Mouse (Mus musculus): ENCODE results near the gene Plekhh2. TPM values are rescaled to one million over a fixed set of nuclear protein-coding genes. Genes with fewer than 3 reads are reported as not detected.

The Plekhh2 gene
- total and polyA plus RNA-seq, 3 experiments = 0.04 TPM; not detected in 2

- H3K4me3 ChIP-seq (ENCODE audit: control insufficient read depth in 1 of 2, insufficient read depth in 1 of 2, low read depth in 2 of 2, low read length in 2 of 2) = no peak overlapping the region
- H3K27me3 ChIP-seq (ENCODE audit: control insufficient read depth in 1 of 2, insufficient read depth in 2 of 2, low read length in 2 of 2) = 0 out of 4 replicates have a peak, but pooled peaks cover 0 to 2% of the 10 kb centered on the region in 2 experiments
- no peak for DNase-seq (ENCODE audit: low read depth, low spot score)
- no peak for TF ChIP-seq NRF1 (IDR thresholded peaks at IDR 0.05; ENCODE audit: insufficient read depth, low read depth, low read length, poor library complexity, severe bottlenecking)
- TF ChIP-seq ZMIZ1 (IDR thresholded peaks at IDR 0.05; ENCODE audit: low read depth, low read length) = no peak
- no peak for TF ChIP-seq SIN3A (IDR thresholded peaks at IDR 0.05; ENCODE audit: low read length)
- TF ChIP-seq POLR2AphosphoS2 (IDR thresholded peaks at IDR 0.05; ENCODE audit: low read length) = no peak
- no peak for TF ChIP-seq CTCF (IDR thresholded peaks at IDR 0.05 in 2 of 3, conservative IDR thresholded peaks at IDR 0.05 in 1 of 3; ENCODE audit: control insufficient read depth in 1 of 3, insufficient read depth in 1 of 3, low read depth in 2 of 3, low read length in 3 of 3, poor library complexity in 1 of 3, severe bottlenecking in 1 of 3)
- TF ChIP-seq RAD21 (IDR thresholded peaks at IDR 0.05; ENCODE audit: low read depth, low read length) = no peak
- TF ChIP-seq USF1 (IDR thresholded peaks at IDR 0.05; ENCODE audit: low read depth, low read length) = no peak
- TF ChIP-seq SMC3 (IDR thresholded peaks at IDR 0.05; ENCODE audit: low read depth, low read length) = no peak
- TF ChIP-seq CHD2 (IDR thresholded peaks at IDR 0.05; ENCODE audit: low read length) = no peak
- TF ChIP-seq MYC (IDR thresholded peaks at IDR 0.05; ENCODE audit: low read depth, low read length) = no peak
- no peak for TF ChIP-seq TCF12 (IDR thresholded peaks at IDR 0.05; ENCODE audit: low read depth, low read length)
- TF ChIP-seq MAFK (IDR thresholded peaks at IDR 0.05; ENCODE audit: borderline replicate concordance, low read depth, low read length) = no peak
- no peak for TF ChIP-seq BHLHE40 (IDR thresholded peaks at IDR 0.05; ENCODE audit: borderline replicate concordance, low read depth, low read length)
- no peak for TF ChIP-seq ZKSCAN1 (IDR thresholded peaks at IDR 0.05; ENCODE audit: low read depth, low read length)
- no peaks in the 10 kb centered on the region for H3K79me2 ChIP-seq (ENCODE audit: control insufficient read depth, insufficient read depth, low read length, poor library complexity)
- H3K9ac ChIP-seq (ENCODE audit: control insufficient read depth, low read depth, low read length, poor library complexity, severe bottlenecking) = no peak overlapping the region
- no peaks in the 10 kb centered on the region for H3K36me3 ChIP-seq (ENCODE audit: control insufficient read depth in 1 of 2, insufficient read depth in 2 of 2, low read length in 2 of 2)
- H3K27ac ChIP-seq (ENCODE audit: control insufficient read depth, low read depth, low read length) = no peak overlapping the region
- no peaks in the 10 kb centered on the region for H3K4me1 ChIP-seq (ENCODE audit: control insufficient read depth in 1 of 2, insufficient read depth in 2 of 2, low read length in 2 of 2)
- no peaks in the 10 kb centered on the region for H3K9me3 ChIP-seq (replicated peaks; ENCODE audit: insufficient read depth, low read length)
Observed at GRCm38 (mm10) chr17:84571629-84572028, 59.9 kb downstream of the Plekhh2 start.

GRCm38 (mm10) chr17:84573305-84573704 is 61.6 kb downstream of the Plekhh2 start:
- TF ChIP-seq CTCF (IDR thresholded peaks at IDR 0.05 in 2 of 3, conservative IDR thresholded peaks at IDR 0.05 in 1 of 3; ENCODE audit: control insufficient read depth in 1 of 3, insufficient read depth in 1 of 3, low read depth in 2 of 3, low read length in 3 of 3, poor library complexity in 1 of 3, severe bottlenecking in 1 of 3) (no peak), USF2 (IDR thresholded peaks at IDR 0.05; ENCODE audit: borderline replicate concordance in 1 of 2, insufficient read depth in 1 of 2, low read depth in 1 of 2, low read length in 2 of 2) (no peak), NELFE (IDR thresholded peaks at IDR 0.05; ENCODE audit: low read depth, low read length) (no peak)
- H3K36me3 ChIP-seq (ENCODE audit: control insufficient read depth in 1 of 2, insufficient read depth in 2 of 2, low read length in 2 of 2) = no peaks in the 10 kb centered on the region
- H3K27ac ChIP-seq (ENCODE audit: control insufficient read depth, low read depth, low read length) = no peak overlapping the region
- DNase-seq (ENCODE audit: low read depth, low spot score) = no peak
- H3K4me1 ChIP-seq (ENCODE audit: control insufficient read depth in 1 of 2, insufficient read depth in 2 of 2, low read length in 2 of 2) = no peaks in the 10 kb centered on the region
- H3K79me2 ChIP-seq (ENCODE audit: control insufficient read depth, insufficient read depth, low read length, poor library complexity) = no peaks in the 10 kb centered on the region
- no peak overlapping the region for H3K4me3 ChIP-seq (ENCODE audit: control insufficient read depth in 1 of 2, insufficient read depth in 1 of 2, low read depth in 2 of 2, low read length in 2 of 2)
- H3K27me3 ChIP-seq (ENCODE audit: control insufficient read depth in 1 of 2, insufficient read depth in 2 of 2, low read length in 2 of 2) = 0 out of 4 replicates have a peak, but pooled peaks cover 0 to 2% of the 10 kb centered on the region in 2 experiments
- no peak overlapping the region for H3K9ac ChIP-seq (ENCODE audit: control insufficient read depth, low read depth, low read length, poor library complexity, severe bottlenecking)
- no peaks in the 10 kb centered on the region for H3K9me3 ChIP-seq (replicated peaks; ENCODE audit: insufficient read depth, low read length)

All from MEL (cell line).